Mouse (Mus musculus): Measurements from ENCODE around the gene Bach1.

DNA sequence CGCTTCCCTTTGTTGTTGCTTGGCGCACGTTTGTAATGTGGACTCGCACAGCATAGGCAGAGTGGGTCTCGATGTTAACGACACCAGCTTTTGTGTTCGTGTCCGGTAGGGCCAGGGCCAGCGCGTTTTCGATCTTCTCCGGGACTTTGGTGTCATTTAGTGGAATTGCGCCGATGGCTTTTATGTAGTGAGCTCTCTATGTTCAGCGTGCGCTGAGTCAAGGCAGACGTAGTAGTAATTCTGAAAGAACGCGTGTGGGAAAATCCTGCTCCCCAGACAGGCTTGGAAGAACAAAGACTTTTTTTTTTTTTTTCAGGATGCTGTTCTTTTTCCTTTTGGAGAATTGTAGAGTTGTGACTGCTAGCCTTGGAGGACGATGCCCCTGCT, 554 bp downstream of the Bach1 start:
- TF ChIP-seq MAX (IDR thresholded peaks at IDR 0.05; ENCODE audit: low read length) (no peak), CTCF (conservative IDR thresholded peaks at IDR 0.05 in 1 of 2, IDR thresholded peaks at IDR 0.05 in 1 of 2; ENCODE audit: low read depth in 2 of 2, low read length in 2 of 2) (no peak), ZC3H11A (IDR thresholded peaks at IDR 0.05; ENCODE audit: low read depth, low read length) (no peak), TCF12 (IDR thresholded peaks at IDR 0.05; ENCODE audit: low read depth, low read length) (no peak), SMC3 (IDR thresholded peaks at IDR 0.05; ENCODE audit: low read depth, low read length) (no peak), POLR2A (IDR thresholded peaks at IDR 0.05; ENCODE audit: low read depth, low read length) (no peak), MAZ (IDR thresholded peaks at IDR 0.05; ENCODE audit: low read depth, low read length) (no peak), HCFC1 (IDR thresholded peaks at IDR 0.05; ENCODE audit: low read depth, low read length) (no peak), IRF4 (IDR thresholded peaks at IDR 0.05; ENCODE audit: low read depth, low read length) (peak; percentile 22; the same call in 1 of the 2 replicates)

All from CH12.LX (cell line).